Mouse (Mus musculus) embryonic facial prominence, embryonic 14.5 days (tissue): ENCODE results near the gene Ptpn6. TPM values are rescaled to one million over a fixed set of nuclear protein-coding genes. Genes with fewer than 3 reads are reported as not detected.
A peak's percentile ranks its signal among the peaks of the same experiment; 100 is the strongest.

Experiments
- ATAC-seq: fragments of 200-750 bp; cut with Nextera tagmentation; 2 replicates; pipeline ENCODE4 v1.8.0; 2017; ENCODE audit warnings: low read depth, moderate number of reproducible peaks, moderate TSS enrichment
- DNase-seq: peaks from one replicate; pipeline ENCODE4 v3.0.0-alpha.2; 2015; ENCODE audit warnings: low spot score
- H3K27ac ChIP-seq: fragments of 300-500 bp; sonication (generic); replicated peaks from 2 replicates; pipeline ENCODE4 v1.5.1; 2014; ENCODE audit warnings: low read depth, mild to moderate bottlenecking, low read length, moderate library complexity
- H3K27me3 ChIP-seq: fragments of 300-500 bp; sonication (generic); replicated peaks from 2 replicates; pipeline ENCODE4 v1.6.1; 2014; ENCODE audit warnings: low read length; ENCODE audit not compliant: control insufficient read depth, insufficient read depth
- H3K36me3 ChIP-seq: fragments of 300-500 bp; sonication (generic); 2 replicates; pipeline ENCODE4 v1.6.1; 2014; ENCODE audit warnings: low read length, mixed read lengths; ENCODE audit not compliant: control insufficient read depth, insufficient read depth
- H3K4me1 ChIP-seq: fragments of 300-500 bp; sonication (generic); 2 replicates; pipeline ENCODE4 v1.6.1; 2014; ENCODE audit warnings: antibody characterized with exemption, low read length; ENCODE audit not compliant: control insufficient read depth, insufficient read depth
- H3K4me2 ChIP-seq: fragments of 300-500 bp; sonication (generic); 2 replicates; pipeline ENCODE4 v1.6.1; 2014; ENCODE audit warnings: low read depth, mild to moderate bottlenecking, low read length, moderate library complexity, mixed read lengths
- H3K4me3 ChIP-seq: fragments of 300-500 bp; sonication (generic); 2 replicates; pipeline ENCODE4 v1.5.1; 2014; ENCODE audit warnings: low read depth, mild to moderate bottlenecking, low read length
- H3K9ac ChIP-seq: fragments of 300-500 bp; sonication (generic); 2 replicates; pipeline ENCODE4 v1.6.1; 2014; ENCODE audit warnings: low read depth, mild to moderate bottlenecking, low read length, moderate library complexity, mixed read lengths
- H3K9me3 ChIP-seq: fragments of 300-500 bp; sonication (generic); 2 replicates; pipeline ENCODE4 v1.6.1; 2016; ENCODE audit warnings: low read length; ENCODE audit not compliant: control insufficient read depth
- WGBS: fragments of 180-500 bp; shearing (Covaris S2); extraction: QIAGEN DNeasy Blood & Tissue Kit; methylation state at CpG from one replicate; pipeline ENCODE4 v1.1.7; 2014; 5-methylcytosine and 5-hydroxymethylcytosine counted together
- polyA plus RNA-seq: library from polyadenylated mRNA; unstranded; fragments of >200 nt; fragmentation: Nextera tagmentation; extraction: Ambion mirVana; gene quantifications from 2 replicates; pipeline ENCODE4 v1.2.1, GENCODE M21; 2014

Gene Ptpn6
- polyA plus RNA-seq, 1 experiment from 2014 or later: 14.3 TPM

- peak overlapping the region; percentile 61 for H3K9ac ChIP-seq
- H3K27ac ChIP-seq: peak overlapping the region; percentile 80
- WGBS: 69% methylated on average over 13 of the region's 13 CpGs
- no peak for DNase-seq
- no peaks in the 10 kb centered on the region for H3K9me3 ChIP-seq
- peak overlapping the region; percentile 37 for H3K4me3 ChIP-seq
- peak overlapping the region; percentile 43 for H3K4me2 ChIP-seq
- ATAC-seq: no peak
- H3K4me1 ChIP-seq: peaks cover 5% of the 10 kb centered on the region
- H3K27me3 ChIP-seq: no peaks in the 10 kb centered on the region
- H3K36me3 ChIP-seq: peaks cover 47% of the 10 kb centered on the region
Observed at GRCm38 (mm10) chr6:124717968-124718367, 20.5 kb downstream of the Ptpn6 start.

- Histone ChIP-seq H3K4me3 (peak overlapping the region; percentile 37), H3K36me3 (peaks cover 47% of the 10 kb centered on the region), H3K9me3 (no peaks in the 10 kb centered on the region), H3K4me1 (peaks cover 5% of the 10 kb centered on the region), H3K9ac (no peak overlapping the region), H3K27ac (peak overlapping the region; percentile 19; the same call in 1 of the 2 replicates), H3K27me3 (no peaks in the 10 kb centered on the region), H3K4me2 (peak overlapping the region; percentile 43)
- WGBS: 66% methylated on average over 20 of the region's 20 CpGs
- ATAC-seq: no peak
- DNase-seq: peak; percentile 75
Observed at GRCm38 (mm10) chr6:124716864-124717490, 21.5 kb downstream of the Ptpn6 start.

- Histone ChIP-seq H3K4me3 (peak overlapping the region; percentile 99), H3K4me1 (peaks cover 16% of the 10 kb centered on the region), H3K9ac (peak overlapping the region; percentile 96), H3K4me2 (peak overlapping the region; percentile 96), H3K9me3 (no peaks in the 10 kb centered on the region), H3K36me3 (peaks cover 56% of the 10 kb centered on the region), H3K27ac (peak overlapping the region; percentile 84; the same call in 1 of the 2 replicates), H3K27me3 (no peaks in the 10 kb centered on the region)
- DNase-seq (no peak), ATAC-seq (no peak)
- 13% methylated on average over 11 of the region's 11 CpGs for whole genome bisulfite sequencing
Observed at GRCm38 (mm10) chr6:124712918-124713317, 25.6 kb downstream of the Ptpn6 start.

- H3K4me3 ChIP-seq: peak within 1 kb of the TSS; percentile 99
- DNase-seq (peak; percentile 99), ATAC-seq (peak; percentile 96)
- peaks cover 16% of the 10 kb centered on the region for H3K4me1 ChIP-seq
- H3K27ac ChIP-seq: peak within 1 kb of the TSS; percentile 84
- no peaks in the 10 kb centered on the region for H3K9me3 ChIP-seq
- peak within 1 kb of the TSS; percentile 96 for H3K4me2 ChIP-seq
- peaks cover 56% of the 10 kb centered on the region for H3K36me3 ChIP-seq
- H3K27me3 ChIP-seq: no peaks in the 10 kb centered on the region
- under 1% methylated on average over 50 of the region's 76 CpGs for WGBS
- H3K9ac ChIP-seq: peak within 1 kb of the TSS; percentile 96
Observed at GRCm38 (mm10) chr6:124711824-124712782, 26.4 kb downstream of the Ptpn6 start, which contains the start of the genes Emg1 and Phb2. Emg1 (minus strand) TSS chr6:124712178. Phb2 (plus strand) TSS chr6:124712336.

GRCm38 (mm10) chr6:124708289-124708889 lies 30.1 kb downstream of the Ptpn6 start:
- Histone ChIP-seq H3K9me3 (no peaks in the 10 kb centered on the region), H3K4me2 (no peak overlapping the region), H3K27me3 (no peaks in the 10 kb centered on the region), H3K9ac (no peak overlapping the region), H3K36me3 (peaks cover 49% of the 10 kb centered on the region), H3K27ac (no peak overlapping the region), H3K4me3 (no peak overlapping the region), H3K4me1 (peaks cover 15% of the 10 kb centered on the region)
- ATAC-seq (no peak), DNase-seq (no peak)
- WGBS: 95% methylated on average over 10 of the region's 10 CpGs

GRCm38 (mm10) chr6:124706061-124706627 lies 32.4 kb downstream of the Ptpn6 start:
- no peaks in the 10 kb centered on the region for H3K9me3 ChIP-seq
- WGBS: 80% methylated on average over 5 of the region's 5 CpGs
- no peak for ATAC-seq
- no peak overlapping the region for H3K4me2 ChIP-seq
- no peak overlapping the region for H3K9ac ChIP-seq
- H3K36me3 ChIP-seq: peaks cover 70% of the 10 kb centered on the region
- H3K27me3 ChIP-seq: no peaks in the 10 kb centered on the region
- no peak for DNase-seq
- peaks cover 9% of the 10 kb centered on the region for H3K4me1 ChIP-seq
- no peak overlapping the region for H3K4me3 ChIP-seq
- no peak overlapping the region for H3K27ac ChIP-seq

- H3K4me1 ChIP-seq: no peaks in the 10 kb centered on the region
- no peak overlapping the region for H3K27ac ChIP-seq
- no peak overlapping the region for H3K4me3 ChIP-seq
- H3K4me2 ChIP-seq: no peak overlapping the region
- peaks cover 87% of the 10 kb centered on the region for H3K36me3 ChIP-seq
- no peak overlapping the region for H3K9ac ChIP-seq
- H3K9me3 ChIP-seq: no peaks in the 10 kb centered on the region
- DNase-seq (no peak), ATAC-seq (no peak)
- WGBS: 85% methylated on average over 2 of the region's 2 CpGs
- H3K27me3 ChIP-seq: no peaks in the 10 kb centered on the region
Observed at GRCm38 (mm10) chr6:124704417-124704816, 34.1 kb downstream of the Ptpn6 start.

GRCm38 (mm10) chr6:124703789-124704188 lies 34.7 kb downstream of the Ptpn6 start:
- H3K4me2 ChIP-seq: no peak overlapping the region
- H3K36me3 ChIP-seq: peaks cover 92% of the 10 kb centered on the region
- H3K9ac ChIP-seq: no peak overlapping the region
- no peaks in the 10 kb centered on the region for H3K4me1 ChIP-seq
- no peaks in the 10 kb centered on the region for H3K9me3 ChIP-seq
- H3K4me3 ChIP-seq: no peak overlapping the region
- WGBS: 78% methylated on average over 6 of the region's 7 CpGs
- no peak overlapping the region for H3K27ac ChIP-seq
- H3K27me3 ChIP-seq: no peaks in the 10 kb centered on the region
- DNase-seq (no peak), ATAC-seq (no peak)
